Mouse (Mus musculus) kidney, postnatal 25 days (tissue): ENCODE data around the gene Iqgap3.

Source experiments
- DNase-seq, 2 experiments: peaks; one replicate each; pipeline ENCODE4 v3.0.0; 2021; ENCODE audit warnings: mixed read lengths in 2 of 2

Iqgap3 gene

GRCm38 (mm10) chr3:88097666-88098065 is 15.9 kb downstream of the Iqgap3 start:
- no peak for DNase-seq

- DNase-seq, result peak in 1 of 2 experiments; percentile 14
These were observed 18.5 kb downstream of the Iqgap3 start for GRCm38 (mm10) chr3:88100251-88100650.

GRCm38 (mm10) chr3:88101736-88102135 is 20.0 kb downstream of the Iqgap3 start:
- no peak for DNase-seq

- DNase-seq, result no peak
These were observed 20.4 kb downstream of the Iqgap3 start for GRCm38 (mm10) chr3:88102196-88102595.

- peak; percentile 30 to 64 for DNase-seq
These were observed 20.8 kb downstream of the Iqgap3 start for GRCm38 (mm10) chr3:88102611-88103010.

GRCm38 (mm10) chr3:88106126-88106525 is 24.4 kb downstream of the Iqgap3 start:
- no peak for DNase-seq

- DNase-seq, result no peak
These were observed 27.4 kb downstream of the Iqgap3 start for GRCm38 (mm10) chr3:88109126-88109525.

- DNase-seq, result no peak
These were observed 32.6 kb downstream of the Iqgap3 start for GRCm38 (mm10) chr3:88114396-88114795.

GRCm38 (mm10) chr3:88120117-88120651 is 38.4 kb downstream of the Iqgap3 start:
- no peak for DNase-seq

GRCm38 (mm10) chr3:88121164-88122131 is 39.7 kb downstream of the Iqgap3 start:
- no peak for DNase-seq

- no peak for DNase-seq
These were observed 43.4 kb downstream of the Iqgap3 start for GRCm38 (mm10) chr3:88125195-88125594.

GRCm38 (mm10) chr3:88126181-88126580 is 44.4 kb downstream of the Iqgap3 start:
- DNase-seq, result no peak

- DNase-seq, result no peak
These were observed 45.9 kb downstream of the Iqgap3 start for GRCm38 (mm10) chr3:88127636-88128035.

- no peak for DNase-seq
These were observed 46.3 kb downstream of the Iqgap3 start for GRCm38 (mm10) chr3:88128056-88128455.

GRCm38 (mm10) chr3:88129006-88129405 is 47.2 kb downstream of the Iqgap3 start:
- no peak for DNase-seq

- DNase-seq, result no peak
These were observed 49.3 kb downstream of the Iqgap3 start for GRCm38 (mm10) chr3:88131071-88131470.

- peak in 1 of 2 experiments; percentile 56 for DNase-seq
These were observed 50.7 kb downstream of the Iqgap3 start for GRCm38 (mm10) chr3:88132492-88132891.

- DNase-seq, result no peak
These were observed 51.5 kb downstream of the Iqgap3 start for GRCm38 (mm10) chr3:88133187-88133771.

- DNase-seq, result no peak
These were observed 54.6 kb downstream of the Iqgap3 start for GRCm38 (mm10) chr3:88136346-88136745.

GRCm38 (mm10) chr3:88136945-88137494 is 55.2 kb downstream of the Iqgap3 start:
- DNase-seq, result no peak

GRCm38 (mm10) chr3:88137821-88138220 is 56.0 kb downstream of the Iqgap3 start:
- no peak for DNase-seq

GRCm38 (mm10) chr3:88138336-88139242 is 56.8 kb downstream of the Iqgap3 start:
- peak; percentile 96 to 98 for DNase-seq
